Mouse (Mus musculus) heart, adult 2 months (tissue): ENCODE results near the gene Adamtsl1.

Source experiments
- CTCF ChIP-seq: fragments of 200-600 bp; IDR thresholded peaks from 2 replicates; pipeline ENCODE4 v1.8.1; 2022; ENCODE audit warnings: antibody characterized with exemption, mild to moderate bottlenecking, moderate library complexity
- EP300 ChIP-seq: fragments of 200-500 bp; IDR thresholded peaks from 2 replicates; pipeline ENCODE4 v1.6.1; 2011; ENCODE audit warnings: low read depth, low read length, control low read depth; ENCODE audit not compliant: insufficient read depth
- POLR2A ChIP-seq: fragments of 200-500 bp; IDR thresholded peaks from 2 replicates; pipeline ENCODE4 v1.6.1; 2011; ENCODE audit warnings: mild to moderate bottlenecking, low read depth, low read length, control low read depth; ENCODE audit not compliant: insufficient read depth

DNA sequence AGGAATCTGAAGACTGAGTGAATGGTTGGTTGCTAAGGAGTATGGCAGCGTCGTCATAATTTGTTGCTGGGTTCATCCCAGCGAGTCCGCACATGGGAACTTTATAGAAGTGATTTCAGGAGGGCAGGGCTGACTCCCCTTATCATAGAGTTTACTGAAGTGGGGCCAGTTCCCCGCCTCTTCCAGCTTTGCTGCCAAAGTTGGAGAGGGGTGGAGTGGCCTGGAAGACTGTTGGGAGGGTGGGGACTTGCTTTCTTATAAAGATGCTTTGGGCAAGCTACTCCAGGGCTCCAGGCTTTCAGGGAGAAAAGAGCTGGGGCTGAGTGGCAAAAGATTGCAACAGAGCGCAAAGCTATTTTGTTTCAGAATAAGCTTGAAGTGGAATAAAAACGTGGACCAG is 684 bp upstream of the Adamtsl1 start:
- TF ChIP-seq CTCF, result no peak
- no peak for TF ChIP-seq EP300
- no peak for TF ChIP-seq POLR2A
